Mouse (Mus musculus) CH12.LX (cell line): ENCODE data around the gene P4ha3. TPM values are rescaled to one million over a fixed set of nuclear protein-coding genes. Genes with fewer than 3 reads are reported as not detected.

Source experiments
- DNase-seq: peaks from one replicate; pipeline ENCODE4 v3.0.0-alpha.2; 2013; ENCODE audit errors: extremely low read depth
- H3K27ac ChIP-seq: 2 replicates; pipeline ENCODE4 v1.5.1; 2012; ENCODE audit warnings: low read depth, mild to moderate bottlenecking, control low read depth, moderate library complexity; ENCODE audit not compliant: insufficient read depth
- H3K27me3 ChIP-seq: replicated peaks from 2 replicates; pipeline ENCODE3; 2012; ENCODE audit warnings: inconsistent platforms
- H3K36me3 ChIP-seq, 2 experiments: replicated peaks in 1 of 2; 2 replicates each; pipeline versions ENCODE3 to v1.6.1; 2012; ENCODE audit warnings: inconsistent platforms in 1 of 2, low read length in 1 of 2, mild to moderate bottlenecking in 1 of 2, mixed read lengths in 1 of 2, moderate library complexity in 1 of 2; ENCODE audit not compliant: control insufficient read depth in 1 of 2, insufficient read depth in 1 of 2
- H3K4me1 ChIP-seq, 2 experiments: 2 replicates each; pipeline ENCODE4 v1.6.1; 2012; ENCODE audit warnings: inconsistent platforms in 1 of 2, moderate library complexity in 1 of 2; ENCODE audit not compliant: insufficient read depth in 2 of 2, control insufficient read depth in 1 of 2
- H3K4me2 ChIP-seq: 2 replicates; pipeline ENCODE4 v1.6.1; 2012; ENCODE audit warnings: low read depth, mild to moderate bottlenecking, control low read depth; ENCODE audit not compliant: poor library complexity, insufficient read depth, severe bottlenecking
- H3K4me3 ChIP-seq, 3 experiments: fragments of 150-350 bp in 1 of 3; sonication (generic) in 1 of 3; replicated peaks in 1 of 3; 2 replicates each; pipeline versions ENCODE3 to v1.5.1; 2011 to 2012; ENCODE audit warnings: low read depth in 2 of 3, low read length in 2 of 3, mild to moderate bottlenecking in 2 of 3, moderate library complexity in 2 of 3, control low read depth in 1 of 3, improper control_type of control experiment in 1 of 3, inconsistent platforms in 1 of 3, mixed read lengths in 1 of 3; ENCODE audit not compliant: poor library complexity in 1 of 3
- H3K79me2 ChIP-seq: replicated peaks from 2 replicates; pipeline ENCODE4 v1.6.1; 2012; ENCODE audit warnings: mild to moderate bottlenecking, moderate library complexity; ENCODE audit not compliant: control insufficient read depth, poor library complexity, insufficient read depth, severe bottlenecking; ENCODE audit errors: extremely low read depth
- H3K9ac ChIP-seq: 2 replicates; pipeline ENCODE4 v1.6.1; 2012; ENCODE audit warnings: low read depth, mild to moderate bottlenecking, control low read depth, moderate library complexity; ENCODE audit not compliant: insufficient read depth
- H3K9me3 ChIP-seq: replicated peaks from 2 replicates; pipeline ENCODE3; 2012; ENCODE audit warnings: low read length, inconsistent platforms, mixed read lengths
- BHLHE40 ChIP-seq: IDR thresholded peaks from 2 replicates; pipeline ENCODE4 v1.6.1; 2011; ENCODE audit warnings: mild to moderate bottlenecking, low read depth, low read length, improper control_type of control experiment
- CHD2 ChIP-seq: IDR thresholded peaks from 2 replicates; pipeline ENCODE4 v1.6.1; 2011; ENCODE audit warnings: low read length, improper control_type of control experiment
- CTCF ChIP-seq, 2 experiments: IDR thresholded peaks in 1 of 2; conservative IDR thresholded peaks in 1 of 2; 2 replicates each; pipeline ENCODE4 v1.5.1; 2011 to 2012; ENCODE audit warnings: low read depth in 2 of 2, low read length in 2 of 2, improper control_type of control experiment in 1 of 2, inconsistent platforms in 1 of 2, mild to moderate bottlenecking in 1 of 2, moderate library complexity in 1 of 2
- E2F4 ChIP-seq: IDR thresholded peaks from 2 replicates; pipeline ENCODE4 v1.6.1; 2011; ENCODE audit warnings: low read depth, low read length, improper control_type of control experiment; ENCODE audit not compliant: insufficient replicate concordance
- EP300 ChIP-seq: IDR thresholded peaks from 2 replicates; pipeline ENCODE4 v1.6.1; 2011; ENCODE audit warnings: low read length, improper control_type of control experiment
- ETS1 ChIP-seq: conservative IDR thresholded peaks from 2 replicates; pipeline ENCODE4 v1.6.1; 2012; ENCODE audit warnings: low read depth, mild to moderate bottlenecking, inconsistent platforms, low read length, improper control_type of control experiment, moderate library complexity
- GABPA ChIP-seq: IDR thresholded peaks from 2 replicates; pipeline ENCODE4 v1.6.1; 2012; ENCODE audit warnings: low read depth, low read length, improper control_type of control experiment, inconsistent platforms; ENCODE audit not compliant: insufficient replicate concordance
- HCFC1 ChIP-seq: IDR thresholded peaks from 2 replicates; pipeline ENCODE4 v1.6.1; 2012; ENCODE audit warnings: low read depth, mild to moderate bottlenecking, inconsistent platforms, low read length, improper control_type of control experiment
- IRF4 ChIP-seq: IDR thresholded peaks from 2 replicates; pipeline ENCODE4 v1.6.1; 2014; ENCODE audit warnings: low read depth, mild to moderate bottlenecking, inconsistent platforms, low read length, improper control_type of control experiment
- JUN ChIP-seq: IDR thresholded peaks from 2 replicates; pipeline ENCODE4 v1.6.1; 2011; ENCODE audit warnings: low read depth, mild to moderate bottlenecking, low read length, improper control_type of control experiment, moderate library complexity; ENCODE audit not compliant: insufficient read depth
- JUND ChIP-seq: conservative IDR thresholded peaks from 2 replicates; pipeline ENCODE4 v1.6.1; 2011; ENCODE audit warnings: low read depth, low read length, improper control_type of control experiment
- MAFK ChIP-seq: IDR thresholded peaks from 2 replicates; pipeline ENCODE4 v1.6.1; 2011; ENCODE audit warnings: low read length, improper control_type of control experiment; ENCODE audit not compliant: insufficient replicate concordance
- MEF2A ChIP-seq: IDR thresholded peaks from 2 replicates; pipeline ENCODE4 v1.6.1; 2014; ENCODE audit warnings: low read depth, mild to moderate bottlenecking, inconsistent platforms, low read length, improper control_type of control experiment, borderline replicate concordance
- NRF1 ChIP-seq: IDR thresholded peaks from 2 replicates; pipeline ENCODE4 v1.6.1; 2014; ENCODE audit warnings: low read depth, mild to moderate bottlenecking, inconsistent platforms, low read length, improper control_type of control experiment, moderate library complexity
- PAX5 ChIP-seq: IDR thresholded peaks from 2 replicates; pipeline ENCODE4 v1.6.1; 2012; ENCODE audit warnings: low read length, inconsistent platforms, mixed read lengths
- POLR2A ChIP-seq: IDR thresholded peaks from 2 replicates; pipeline ENCODE4 v1.6.1; 2011; ENCODE audit warnings: low read depth, mild to moderate bottlenecking, improper control_type of control experiment, low read length
- POLR2AphosphoS2 ChIP-seq: IDR thresholded peaks from 2 replicates; pipeline ENCODE4 v1.6.1; 2011; ENCODE audit warnings: low read depth, low read length, improper control_type of control experiment
- RAD21 ChIP-seq: IDR thresholded peaks from 2 replicates; pipeline ENCODE4 v1.6.1; 2011; ENCODE audit warnings: low read depth, mild to moderate bottlenecking, low read length, improper control_type of control experiment, moderate library complexity
- TBP ChIP-seq: conservative IDR thresholded peaks from 2 replicates; pipeline ENCODE4 v1.6.1; 2011; ENCODE audit warnings: low read depth, low read length, improper control_type of control experiment
- USF2 ChIP-seq: conservative IDR thresholded peaks from 2 replicates; pipeline ENCODE4 v1.6.1; 2011; ENCODE audit warnings: low read depth, low read length, improper control_type of control experiment
- ZMIZ1 ChIP-seq: IDR thresholded peaks from 2 replicates; pipeline ENCODE4 v1.6.1; 2012; ENCODE audit warnings: low read depth, mild to moderate bottlenecking, inconsistent platforms, low read length, improper control_type of control experiment
- ZNF384 ChIP-seq: IDR thresholded peaks from 2 replicates; pipeline ENCODE4 v1.6.1; 2012; ENCODE audit warnings: low read depth, low read length, improper control_type of control experiment, inconsistent platforms
- dilution Hi-C: fragments of 300-500 bp; cut with MboI; formaldehyde crosslinking; loops from 2 replicates; pipeline ENCODE4 v1.14.3; 2020; ENCODE audit warnings: low sequenced_read_pairs; ENCODE audit not compliant: extremely low pct_unique_long_range_greater_than_20kb, extremely low pct_ligation_motif_present
- in situ Hi-C: fragments of 300-500 bp; cut with MboI; formaldehyde crosslinking; loops from 3 replicates; pipeline ENCODE4 v1.14.3; 2019; ENCODE audit warnings: low sequenced_read_pairs, low pct_ligation_motif_present, low pct_unique_long_range_greater_than_20kb, mixed read lengths
- polyA plus RNA-seq: library from polyadenylated mRNA; unstranded; fragments of >175 nt; gene quantifications from 2 replicates; pipeline ENCODE4 v1.2.1, GENCODE M21; 2012; ENCODE audit warnings: low read depth; ENCODE audit not compliant: insufficient read length
- total RNA-seq, 2 experiments: library from RNA; depleted of rRNA; stranded (reverse); fragments of 300-350 nt in 1 of 2; fragments of >200 nt in 1 of 2; gene quantifications; 2 replicates each; pipeline ENCODE4 v1.2.3; 2012 to 2014

P4ha3 gene
- total and polyA plus RNA-seq, 3 experiments: not detected

DNA sequence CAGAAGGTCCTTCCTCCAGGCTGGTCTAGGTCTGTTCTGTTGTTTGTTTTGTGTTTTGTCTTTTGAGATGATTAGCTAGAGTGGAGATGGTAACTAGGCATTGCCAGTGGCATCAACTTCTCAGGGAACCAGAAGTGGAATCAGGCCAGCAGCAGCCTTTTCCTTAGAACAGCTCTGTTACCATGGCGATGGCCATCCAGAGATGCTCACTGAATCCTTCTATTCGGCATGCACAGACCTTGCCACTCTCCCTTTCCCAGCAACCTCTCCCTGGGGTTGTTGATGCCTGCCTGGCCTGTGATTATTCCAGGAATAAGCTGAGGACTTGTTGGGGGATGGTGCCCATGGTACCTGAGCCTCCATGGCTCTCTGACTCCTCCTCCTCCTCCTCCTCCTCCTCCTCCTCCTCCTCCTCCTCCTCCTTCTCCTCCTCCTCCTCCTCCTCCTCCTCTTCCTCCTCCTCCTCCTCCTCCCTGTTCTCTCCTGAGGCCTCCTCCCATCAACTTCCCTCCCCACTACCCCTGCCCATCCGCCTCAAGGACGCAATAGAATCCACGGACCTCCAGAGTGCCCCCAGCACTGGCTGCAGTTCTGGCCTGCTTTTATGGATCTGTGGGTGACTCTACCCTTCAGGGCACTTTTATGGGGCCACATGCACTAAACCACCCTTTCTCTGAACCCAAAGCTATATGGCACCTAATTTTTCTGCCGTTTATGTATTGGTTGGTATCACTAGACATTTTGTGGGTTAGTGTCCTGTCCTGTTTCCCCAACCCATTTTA, 22.7 kb downstream of the P4ha3 start:
- Histone ChIP-seq H3K4me3 (no peak overlapping the region), H3K9me3 (no peaks in the 10 kb centered on the region), H3K4me1 (no peaks in the 10 kb centered on the region), H3K27me3 (peaks cover 15% of the 10 kb centered on the region), H3K79me2 (no peaks in the 10 kb centered on the region), H3K9ac (no peak overlapping the region), H3K27ac (no peak overlapping the region), H3K36me3 (no peaks in the 10 kb centered on the region), H3K4me2 (no peak overlapping the region)
- dilution Hi-C loops: no loop called here
- in situ Hi-C loops: no loop called here
- no peak for DNase-seq
- TF ChIP-seq USF2 (no peak), BHLHE40 (no peak), NRF1 (no peak)

DNA sequence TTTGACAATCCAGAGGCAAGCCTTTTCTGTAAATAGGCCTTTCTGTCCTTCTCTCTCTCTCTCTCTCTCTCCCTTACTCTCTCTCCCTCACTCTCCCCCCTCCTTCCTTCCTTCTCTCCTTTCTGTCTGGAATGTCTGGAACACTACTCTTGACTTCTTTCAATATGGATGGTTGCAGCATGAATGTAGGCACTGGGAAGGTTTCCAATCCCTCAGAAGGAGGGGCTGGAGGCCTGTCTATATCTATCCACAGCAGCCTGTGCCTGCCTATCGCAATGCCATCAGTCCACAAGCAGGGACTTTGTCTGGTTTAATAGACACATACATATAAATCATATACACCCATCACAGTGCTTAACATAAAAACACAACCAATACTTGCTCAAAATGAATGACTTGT, 23.9 kb downstream of the P4ha3 start:
- Histone ChIP-seq H3K79me2 (no peaks in the 10 kb centered on the region), H3K4me2 (no peak overlapping the region), H3K27ac (no peak overlapping the region), H3K9ac (no peak overlapping the region), H3K9me3 (no peaks in the 10 kb centered on the region), H3K36me3 (no peaks in the 10 kb centered on the region), H3K4me3 (no peak overlapping the region), H3K27me3 (peaks cover 15% of the 10 kb centered on the region), H3K4me1 (no peaks in the 10 kb centered on the region)
- dilution Hi-C loops: no loop called here
- in situ Hi-C loops: no loop called here
- TF ChIP-seq JUND (no peak), JUN (no peak), TBP (no peak), IRF4 (no peak), HCFC1 (no peak), CHD2 (no peak), PAX5 (no peak), MAFK (no peak), RAD21 (no peak), E2F4 (no peak), GABPA (no peak)
- DNase-seq: no peak

DNA sequence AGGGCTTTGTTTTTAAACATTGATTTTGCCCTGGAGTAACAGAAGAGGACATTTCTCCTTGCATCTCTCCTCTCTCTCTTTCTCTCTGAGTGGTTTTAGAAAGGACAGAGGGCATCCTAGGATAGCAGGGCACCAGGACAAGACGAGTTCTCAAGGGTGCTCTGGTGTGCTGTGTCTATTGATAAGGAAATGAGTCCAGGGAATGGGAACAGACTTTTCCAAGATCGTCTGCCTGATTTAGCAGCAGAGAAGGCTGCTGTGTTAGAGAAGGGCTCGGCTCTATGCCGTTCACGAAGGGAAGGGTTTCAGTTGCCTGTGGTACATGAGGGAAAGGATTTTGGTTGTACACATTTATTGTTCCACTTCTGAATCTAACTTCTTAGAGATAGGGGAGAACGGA, 24.4 kb downstream of the P4ha3 start:
- DNase-seq: no peak
- Histone ChIP-seq H3K4me3 (no peak overlapping the region), H3K9ac (no peak overlapping the region), H3K79me2 (no peaks in the 10 kb centered on the region), H3K27ac (no peak overlapping the region), H3K36me3 (no peaks in the 10 kb centered on the region), H3K9me3 (no peaks in the 10 kb centered on the region), H3K4me1 (no peaks in the 10 kb centered on the region), H3K27me3 (peaks cover 15% of the 10 kb centered on the region), H3K4me2 (no peak overlapping the region)
- in situ Hi-C loops: no loop called here
- no peak for TF ChIP-seq HCFC1
- TF ChIP-seq GABPA: no peak
- no peak for TF ChIP-seq CTCF (conservative IDR thresholded peaks at IDR 0.05 in 1 of 2, IDR thresholded peaks at IDR 0.05 in 1 of 2; ENCODE audit: low read depth in 2 of 2, low read length in 2 of 2)
- no peak for TF ChIP-seq CHD2
- TF ChIP-seq POLR2A: no peak
- TF ChIP-seq POLR2AphosphoS2: no peak
- TF ChIP-seq ETS1: no peak
- TF ChIP-seq MAFK: no peak
- no peak for TF ChIP-seq TBP
- no peak for TF ChIP-seq ZNF384
- TF ChIP-seq ZMIZ1: no peak
- TF ChIP-seq EP300: no peak
- TF ChIP-seq MEF2A: no peak
- dilution Hi-C loops: no loop called here
